Mouse (Mus musculus) heart, adult 2 months (tissue): ENCODE data around the gene Dad1.

Experiments
- CTCF ChIP-seq: fragments of 200-600 bp; IDR thresholded peaks from 2 replicates; pipeline ENCODE4 v1.8.1; 2022; ENCODE audit warnings: antibody characterized with exemption, mild to moderate bottlenecking, moderate library complexity
- EP300 ChIP-seq: fragments of 200-500 bp; IDR thresholded peaks from 2 replicates; pipeline ENCODE4 v1.6.1; 2011; ENCODE audit warnings: low read depth, low read length, control low read depth; ENCODE audit not compliant: insufficient read depth
- POLR2A ChIP-seq: fragments of 200-500 bp; IDR thresholded peaks from 2 replicates; pipeline ENCODE4 v1.6.1; 2011; ENCODE audit warnings: mild to moderate bottlenecking, low read depth, low read length, control low read depth; ENCODE audit not compliant: insufficient read depth

GRCm38 (mm10) chr14:54276446-54276845, 22.5 kb upstream of the Dad1 start:
- no peak for TF ChIP-seq CTCF
- no peak for TF ChIP-seq EP300
- no peak for TF ChIP-seq POLR2A
